Mouse (Mus musculus) lung, postnatal 0 days (tissue): ENCODE data around the gene Pdgfa. TPM values are rescaled to one million over a fixed set of nuclear protein-coding genes. Genes with fewer than 3 reads are reported as not detected.
A peak's percentile ranks its signal among the peaks of the same experiment; 100 is the strongest.

Source experiments
- ATAC-seq: fragments of 200-750 bp; cut with Nextera tagmentation; 2 replicates; pipeline ENCODE4 v1.8.0; 2017; ENCODE audit warnings: moderate library complexity
- DNase-seq: peaks from one replicate; pipeline ENCODE4 v3.0.0-alpha.2; 2016; ENCODE audit warnings: low spot score
- H3K27ac ChIP-seq: fragments of 300-500 bp; sonication (generic); 2 replicates; pipeline ENCODE4 v1.5.1; 2014; ENCODE audit warnings: antibody characterized with exemption, mild to moderate bottlenecking, low read length, mixed read lengths
- H3K27me3 ChIP-seq: fragments of 300-500 bp; sonication (generic); replicated peaks from 2 replicates; pipeline ENCODE4 v1.6.1; 2014; ENCODE audit warnings: low read length, mixed read lengths; ENCODE audit not compliant: insufficient read depth
- H3K36me3 ChIP-seq: fragments of 300-500 bp; sonication (generic); 2 replicates; pipeline ENCODE4 v1.6.1; 2014; ENCODE audit warnings: low read length, mixed read lengths; ENCODE audit not compliant: insufficient read depth
- H3K4me1 ChIP-seq: fragments of 300-500 bp; sonication (generic); 2 replicates; pipeline ENCODE4 v1.6.1; 2014; ENCODE audit warnings: antibody characterized with exemption, low read depth, low read length, mixed read lengths; ENCODE audit not compliant: insufficient read depth
- H3K4me2 ChIP-seq: fragments of 300-500 bp; sonication (generic); replicated peaks from 2 replicates; pipeline ENCODE4 v1.6.1; 2014; ENCODE audit warnings: low read depth, mild to moderate bottlenecking, low read length, moderate library complexity, mixed read lengths
- H3K4me3 ChIP-seq: fragments of 300-500 bp; sonication (generic); 2 replicates; pipeline ENCODE4 v1.5.1; 2014; ENCODE audit warnings: low read depth, low read length
- H3K9ac ChIP-seq: fragments of 300-500 bp; sonication (generic); replicated peaks from 2 replicates; pipeline ENCODE4 v1.6.1; 2014; ENCODE audit warnings: low read depth, mild to moderate bottlenecking
- H3K9me3 ChIP-seq: fragments of 300-500 bp; sonication (generic); 2 replicates; pipeline ENCODE4 v1.6.1; 2016; ENCODE audit warnings: low read length, mixed read lengths
- CTCF ChIP-seq: IDR thresholded peaks from 2 replicates; pipeline ENCODE4 v1.5.1; 2016; ENCODE audit warnings: antibody characterized with exemption, mild to moderate bottlenecking
- EP300 ChIP-seq: IDR thresholded peaks from 2 replicates; pipeline ENCODE4 v1.6.1; 2016; ENCODE audit warnings: antibody characterized with exemption, mild to moderate bottlenecking, control low read depth
- WGBS: fragments of 180-500 bp; shearing (Covaris S2); extraction: QIAGEN DNeasy Blood & Tissue Kit; methylation state at CpG from one replicate; pipeline ENCODE4 v1.1.7; 2014; 5-methylcytosine and 5-hydroxymethylcytosine counted together
- polyA plus RNA-seq: library from polyadenylated mRNA; unstranded; fragments of >200 nt; fragmentation: Nextera tagmentation; extraction: Ambion mirVana; gene quantifications from 2 replicates; pipeline ENCODE4 v1.2.1, GENCODE M21; 2015

Gene Pdgfa
- polyA plus RNA-seq, 1 experiment from 2014 or later = 108 TPM

DNA sequence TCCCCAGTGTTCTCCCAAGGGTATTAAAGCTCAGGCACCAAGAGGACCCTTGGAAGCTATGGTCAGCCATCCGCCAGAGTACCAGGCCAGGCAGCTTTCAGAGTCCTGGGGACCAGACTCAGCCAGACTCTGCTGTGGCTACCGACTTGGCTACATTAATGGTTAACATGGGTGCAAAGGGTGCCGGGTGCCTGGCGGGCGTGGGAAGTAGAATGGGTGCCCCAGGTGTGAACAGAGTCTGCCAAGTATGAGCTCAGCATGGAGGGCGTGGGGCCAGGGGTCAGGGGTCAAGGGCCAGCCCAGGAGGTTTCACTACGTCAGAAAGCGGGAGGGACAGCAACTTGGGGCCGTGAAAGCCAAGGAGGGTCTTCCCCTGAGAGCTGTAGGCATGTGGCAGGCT is 16.6 kb downstream of the Pdgfa start:
- ATAC-seq = no peak

DNA sequence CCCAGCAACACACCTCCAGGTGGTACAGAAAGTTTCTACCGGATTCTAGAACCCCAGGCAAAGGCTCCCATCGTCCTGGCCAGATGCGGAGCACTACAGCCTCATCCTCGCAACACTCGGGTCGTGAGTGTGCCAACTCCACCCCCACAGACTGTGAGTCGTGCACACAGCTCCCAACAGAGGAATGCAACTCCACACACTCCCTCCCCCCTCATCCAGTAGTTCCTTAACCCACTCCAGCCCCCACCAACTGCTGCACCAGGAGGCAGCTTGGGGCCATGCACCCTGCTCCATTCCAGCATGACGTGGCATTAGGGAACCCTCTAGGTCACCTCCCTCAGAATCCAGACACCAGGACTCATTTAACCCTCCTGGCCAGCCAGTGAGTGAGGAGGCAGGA is 17.3 kb downstream of the Pdgfa start:
- DNase-seq (peak; percentile 45), ATAC-seq (peak; percentile 62)
- TF ChIP-seq EP300 (no peak), CTCF (no peak)
- Histone ChIP-seq H3K4me1 (peaks cover 5% of the 10 kb centered on the region; the same call in 1 of the 2 replicates), H3K36me3 (0 out of 2 replicates have a peak, but pooled peaks cover 3% of the 10 kb centered on the region), H3K4me2 (no peak overlapping the region), H3K9ac (no peak overlapping the region), H3K27ac (no peak overlapping the region), H3K27me3 (no peaks in the 10 kb centered on the region), H3K4me3 (no peak overlapping the region), H3K9me3 (no peaks in the 10 kb centered on the region)
- WGBS = 37% methylated on average over 8 of the region's 8 CpGs

More for the DNA sequence above, 16.6 kb downstream of the Pdgfa start:
- 70% methylated on average over 9 of the region's 9 CpGs for WGBS
- no peak overlapping the region for H3K4me2 ChIP-seq
- peaks cover 9% of the 10 kb centered on the region; the same call in 1 of the 2 replicates for H3K36me3 ChIP-seq
- no peak for DNase-seq
- H3K27me3 ChIP-seq = no peaks in the 10 kb centered on the region
- TF ChIP-seq CTCF (no peak), EP300 (no peak)
- no peaks in the 10 kb centered on the region for H3K9me3 ChIP-seq
- peaks cover 5% of the 10 kb centered on the region; the same call in 1 of the 2 replicates for H3K4me1 ChIP-seq
- H3K4me3 ChIP-seq = no peak overlapping the region
- H3K27ac ChIP-seq = no peak overlapping the region
- no peak overlapping the region for H3K9ac ChIP-seq

DNA sequence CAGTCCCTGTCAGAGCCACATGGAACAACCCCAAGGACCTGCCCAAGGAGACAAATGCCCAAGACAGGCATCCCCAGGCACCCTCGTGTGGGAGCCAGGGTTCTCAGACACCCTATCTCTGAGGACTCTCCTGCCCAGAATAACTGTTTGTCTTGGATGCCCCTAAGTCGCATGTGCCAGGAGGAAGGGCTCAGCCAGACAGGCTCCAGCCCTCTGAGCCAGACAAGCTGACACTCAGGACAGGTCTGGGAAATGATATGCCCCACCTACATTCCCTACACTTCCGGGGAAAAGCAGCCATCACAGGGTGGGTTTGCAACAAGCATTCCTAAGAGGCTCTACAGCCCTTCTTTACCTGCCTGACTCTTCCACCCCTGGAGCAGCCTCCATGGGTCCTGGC is 19.4 kb downstream of the Pdgfa start:
- H3K4me2 ChIP-seq = no peak overlapping the region
- TF ChIP-seq EP300 (peak; percentile 65; the same call in 1 of the 2 replicates), CTCF (no peak)
- 0 out of 2 replicates have a peak overlapping the region, but pooled peaks have one; percentile 32 for H3K27ac ChIP-seq
- H3K36me3 ChIP-seq = 0 out of 2 replicates have a peak, but pooled peaks cover 1% of the 10 kb centered on the region
- H3K4me1 ChIP-seq = peaks cover 5% of the 10 kb centered on the region; the same call in 1 of the 2 replicates
- H3K9me3 ChIP-seq = no peaks in the 10 kb centered on the region
- ATAC-seq = peak; percentile 77
- 20% methylated on average over 3 of the region's 3 CpGs for whole genome bisulfite sequencing
- peak; percentile 49 for DNase-seq
- H3K27me3 ChIP-seq = no peaks in the 10 kb centered on the region
- no peak overlapping the region for H3K4me3 ChIP-seq
- H3K9ac ChIP-seq = no peak overlapping the region

DNA sequence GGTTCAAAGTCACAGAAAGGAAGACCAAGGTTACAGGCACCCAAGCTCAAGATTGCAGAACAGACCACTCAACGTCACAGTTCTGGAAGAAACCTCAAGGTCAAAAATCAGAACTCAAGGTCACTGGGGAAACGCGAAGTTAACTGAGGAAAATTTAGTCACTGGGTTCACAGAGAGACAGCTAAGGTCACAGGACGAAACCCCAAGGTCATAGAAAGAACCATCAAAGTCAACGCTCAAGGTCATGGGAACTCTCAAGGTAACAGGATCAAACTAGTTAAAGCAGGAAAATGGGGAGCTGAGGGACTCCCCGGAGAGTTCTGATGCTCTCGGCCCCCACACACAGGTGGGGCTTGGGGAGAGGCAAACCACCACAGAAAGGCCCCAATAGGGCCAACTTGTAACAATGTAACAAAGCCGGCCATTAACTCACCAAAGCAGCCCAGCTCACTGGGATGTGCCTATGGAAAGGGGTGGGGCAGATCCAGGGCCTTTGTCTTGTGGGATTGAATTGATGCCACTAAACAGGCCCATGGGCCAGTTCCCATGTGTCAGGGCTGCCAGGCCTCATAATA is 22.2 kb downstream of the Pdgfa start:
- Histone ChIP-seq H3K9ac (no peak overlapping the region), H3K36me3 (no peaks in the 10 kb centered on the region), H3K9me3 (no peaks in the 10 kb centered on the region), H3K4me2 (no peak overlapping the region), H3K27me3 (no peaks in the 10 kb centered on the region), H3K27ac (no peak overlapping the region), H3K4me1 (peaks cover 5% of the 10 kb centered on the region), H3K4me3 (no peak overlapping the region)
- DNase-seq (no peak), ATAC-seq (no peak)
- TF ChIP-seq EP300 (no peak), CTCF (no peak)
- 93% methylated on average over 8 of the region's 8 CpGs for WGBS

DNA sequence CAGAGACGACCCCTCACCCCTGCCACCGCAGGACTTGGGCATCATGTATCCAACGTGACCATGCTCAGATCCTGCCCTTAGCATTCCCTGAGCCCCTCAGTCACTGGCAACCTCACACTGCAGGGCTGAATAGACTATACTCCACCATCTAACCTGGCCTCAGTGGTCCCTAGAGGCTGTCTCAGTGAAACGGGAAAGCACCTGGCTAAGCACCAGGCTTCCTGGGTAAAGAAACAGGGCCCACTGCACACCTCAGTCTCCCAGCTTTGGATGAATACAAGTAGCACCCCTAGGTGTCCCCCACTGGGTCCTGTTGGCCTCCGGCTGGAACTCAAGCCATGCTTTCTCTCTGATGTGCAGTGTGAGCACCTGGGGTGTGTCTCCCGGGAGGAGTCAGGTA is 23.7 kb downstream of the Pdgfa start:
- ATAC-seq = no peak
- 67% methylated on average over 6 of the region's 6 CpGs for WGBS
- no peak overlapping the region for H3K4me3 ChIP-seq
- no peak for TF ChIP-seq EP300
- TF ChIP-seq CTCF = no peak
- no peaks in the 10 kb centered on the region for H3K27me3 ChIP-seq
- no peaks in the 10 kb centered on the region for H3K36me3 ChIP-seq
- DNase-seq = no peak
- H3K9ac ChIP-seq = no peak overlapping the region
- no peak overlapping the region for H3K27ac ChIP-seq
- H3K9me3 ChIP-seq = no peaks in the 10 kb centered on the region
- H3K4me2 ChIP-seq = no peak overlapping the region
- peaks cover 13% of the 10 kb centered on the region for H3K4me1 ChIP-seq

DNA sequence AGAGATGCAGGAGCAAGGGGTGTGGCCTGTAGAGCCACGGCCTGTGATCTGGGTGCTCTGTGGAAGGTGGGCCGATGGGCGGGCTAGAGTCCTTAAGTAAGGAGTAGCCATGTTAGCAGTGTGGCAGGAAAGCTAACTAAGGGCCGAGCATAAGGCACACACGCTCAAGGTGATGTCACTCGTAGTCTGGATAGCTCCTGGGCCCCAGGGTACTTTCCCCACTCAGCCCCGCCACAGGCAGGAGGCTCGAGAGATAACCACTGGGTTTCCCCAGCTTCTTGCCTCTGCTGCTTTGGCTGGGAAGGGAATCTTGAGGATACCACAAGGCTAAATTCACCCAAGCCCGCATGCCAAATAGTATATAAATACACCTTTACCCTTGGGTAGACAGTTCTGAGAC is 25.8 kb downstream of the Pdgfa start:
- Histone ChIP-seq H3K4me2 (no peak overlapping the region), H3K4me3 (no peak overlapping the region), H3K36me3 (no peaks in the 10 kb centered on the region), H3K9ac (no peak overlapping the region), H3K4me1 (peaks cover 13% of the 10 kb centered on the region), H3K9me3 (no peaks in the 10 kb centered on the region), H3K27ac (no peak overlapping the region), H3K27me3 (no peaks in the 10 kb centered on the region)
- WGBS = 56% methylated on average over 9 of the region's 9 CpGs
- TF ChIP-seq CTCF (no peak), EP300 (no peak)
- DNase-seq = no peak
- no peak for ATAC-seq
